Mouse (Mus musculus) lung, adult 2 months (tissue): Measurements from ENCODE around the gene Erc2.

Experiments
- CTCF ChIP-seq: fragments of 200-500 bp; IDR thresholded peaks from 2 replicates; pipeline ENCODE4 v1.5.1; 2011; ENCODE audit warnings: mild to moderate bottlenecking, low read length, control low read depth; ENCODE audit not compliant: insufficient read depth
- POLR2A ChIP-seq: fragments of 200-500 bp; IDR thresholded peaks from 2 replicates; pipeline ENCODE4 v1.6.1; 2011; ENCODE audit warnings: low read depth, mild to moderate bottlenecking, control low read depth, low read length, borderline replicate concordance; ENCODE audit errors: extremely low read depth

GRCm38 (mm10) chr14:28051646-28052045 is 429.4 kb downstream of the Erc2 start:
- TF ChIP-seq POLR2A (no peak), CTCF (no peak)
